In the genomic region with DNA sequence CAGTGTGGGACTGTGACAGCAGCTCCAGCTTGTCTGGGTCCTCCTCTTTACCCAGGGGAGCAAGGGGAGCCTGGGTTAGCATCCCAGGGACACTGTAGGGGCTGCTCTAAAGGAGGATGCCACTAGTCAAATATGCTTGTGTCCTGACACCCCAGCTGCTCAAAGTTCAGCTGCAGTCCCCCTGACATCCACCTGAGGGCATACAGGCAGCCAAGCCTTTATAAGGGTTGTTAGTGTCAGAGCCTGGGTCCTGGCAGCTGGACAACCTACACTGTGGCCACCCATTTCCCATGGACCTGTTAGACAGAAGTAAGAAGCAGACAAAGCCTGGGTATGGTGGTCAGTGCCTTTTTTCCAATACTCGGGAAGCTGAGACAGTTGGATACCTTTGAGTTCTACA, we compare ENCODE assay signal across 15 mouse cellular contexts. TPM values are rescaled to one million over a fixed set of nuclear protein-coding genes. Genes with fewer than 3 reads are reported as not detected.
A peak's percentile ranks its signal among the peaks of the same experiment; 100 is the strongest.
DNase-seq lines count a peak whose midpoint lies in the region; ATAC-seq and TF ChIP-seq lines count a peak whose summit lies in the region.
"Had no signal": no experiment of that assay in that cellular context is flagged by ENCODE, and none has a peak within 500 bp of the region (broad histone marks: within the 10 kb centered on the region; RNA-seq: fewer than 3 reads in every experiment).

No protein-coding gene starts in this region.

- no peak overlapping the region for H3K4me3 ChIP-seq in heart, postnatal 0 days (ENCODE audit: low read depth, low read length)
- H3K4me3 ChIP-seq in lung, embryonic 14.5 days (ENCODE audit: low read depth, low read length) = no peak overlapping the region
- H3K4me3 ChIP-seq in liver, postnatal 0 days (ENCODE audit: low read depth, low read length) = no peak overlapping the region
- no peak overlapping the region for H3K4me3 ChIP-seq in midbrain, embryonic 11.5 days (ENCODE audit: low read depth, low read length)
- H3K4me3 ChIP-seq: erythroblast, embryonic 14.5 days; myocyte had no signal

- H3K9me3 ChIP-seq in heart, postnatal 0 days (replicated peaks; ENCODE audit: control insufficient read depth, low read length) = no peaks in the 10 kb centered on the region
- no peaks in the 10 kb centered on the region for H3K9me3 ChIP-seq in lung, embryonic 14.5 days (ENCODE audit: low read depth, low read length)
- H3K9me3 ChIP-seq in liver, postnatal 0 days (ENCODE audit: low read length) = no peaks in the 10 kb centered on the region
- no peaks in the 10 kb centered on the region; the same call in 1 of the 2 replicates for H3K9me3 ChIP-seq in midbrain, embryonic 11.5 days (ENCODE audit: control insufficient read depth, low read length)

- TF ChIP-seq EP300 in heart, postnatal 0 days (IDR thresholded peaks at IDR 0.05; ENCODE audit: low read depth) = no peak
- TF ChIP-seq EP300 in liver, postnatal 0 days (IDR thresholded peaks at IDR 0.05; ENCODE audit: low read depth) = no peak

- H3K4me2 ChIP-seq in heart, postnatal 0 days (ENCODE audit: low read depth, low read length) = no peak overlapping the region
- no peak overlapping the region for H3K4me2 ChIP-seq in lung, embryonic 14.5 days
- H3K4me2 ChIP-seq in liver, postnatal 0 days (ENCODE audit: low read depth, low read length) = no peak overlapping the region
- H3K4me2 ChIP-seq in midbrain, embryonic 11.5 days = no peak overlapping the region

- DNase-seq in heart, postnatal 0 days (ENCODE audit: low spot score) = no peak
- DNase-seq in heart, adult 18-20 months = no peak
- no peak for DNase-seq in lung, embryonic 14.5 days
- no peak for DNase-seq in lung, postnatal 25 days (ENCODE audit: low spot score)
- DNase-seq in liver, postnatal 0 days = peak; percentile 28
- DNase-seq in midbrain, embryonic 11.5 days (ENCODE audit: low spot score, missing footprints) = no peak
- DNase-seq in urinary bladder, postnatal 25 days (ENCODE audit: low spot score) = no peak

- H3K9ac ChIP-seq in heart, postnatal 0 days (replicated peaks; ENCODE audit: low read depth, low read length) = no peak overlapping the region
- no peak overlapping the region for H3K9ac ChIP-seq in lung, embryonic 14.5 days
- H3K9ac ChIP-seq in liver, postnatal 0 days (replicated peaks) = no peak overlapping the region
- no peak overlapping the region for H3K9ac ChIP-seq in midbrain, embryonic 11.5 days (ENCODE audit: low read length)

- no peaks in the 10 kb centered on the region for H3K4me1 ChIP-seq in heart, postnatal 0 days (ENCODE audit: control insufficient read depth, insufficient read depth)
- H3K4me1 ChIP-seq in lung, embryonic 14.5 days (ENCODE audit: insufficient read depth) = no peaks in the 10 kb centered on the region
- no peaks in the 10 kb centered on the region for H3K4me1 ChIP-seq in liver, postnatal 0 days (ENCODE audit: insufficient read depth)
- no peaks in the 10 kb centered on the region for H3K4me1 ChIP-seq in midbrain, embryonic 11.5 days (ENCODE audit: control insufficient read depth, insufficient read depth, low read length)

- no peak for ATAC-seq in heart, postnatal 0 days (ENCODE audit: insufficient read depth, low read depth)
- no peak for ATAC-seq in lung, embryonic 14.5 days (ENCODE audit: insufficient read depth)
- 0 out of 2 replicates have a peak, but pooled peaks have one; percentile 50 for ATAC-seq in common myeloid progenitor, adult 5-6 weeks (replicated peaks; ENCODE audit: low read depth, poor library complexity, severe bottlenecking)
- ATAC-seq in liver, postnatal 0 days = no peak
- ATAC-seq in midbrain, embryonic 11.5 days (ENCODE audit: low FRiP score) = no peak

- no peak overlapping the region for H3K27ac ChIP-seq in heart, postnatal 0 days (ENCODE audit: low read depth)
- no peak overlapping the region for H3K27ac ChIP-seq in lung, embryonic 14.5 days (ENCODE audit: low read depth)
- no peak overlapping the region for H3K27ac ChIP-seq in liver, postnatal 0 days (ENCODE audit: low read depth)
- H3K27ac ChIP-seq in midbrain, embryonic 11.5 days (ENCODE audit: low read depth, low read length) = no peak overlapping the region

- H3K36me3 ChIP-seq in heart, postnatal 0 days (replicated peaks; ENCODE audit: control insufficient read depth, insufficient read depth, low read length) = no peaks in the 10 kb centered on the region
- no peaks in the 10 kb centered on the region for H3K36me3 ChIP-seq in lung, embryonic 14.5 days (ENCODE audit: insufficient read depth)
- no peaks in the 10 kb centered on the region for H3K36me3 ChIP-seq in liver, postnatal 0 days (replicated peaks; ENCODE audit: insufficient read depth, low read length)
- H3K36me3 ChIP-seq in midbrain, embryonic 11.5 days (ENCODE audit: control insufficient read depth, insufficient read depth, low read length) = no peaks in the 10 kb centered on the region

- no peaks in the 10 kb centered on the region for H3K27me3 ChIP-seq in heart, postnatal 0 days (ENCODE audit: control insufficient read depth, insufficient read depth, low read length)
- no peaks in the 10 kb centered on the region for H3K27me3 ChIP-seq in lung, embryonic 14.5 days (ENCODE audit: insufficient read depth, low read length)
- no peaks in the 10 kb centered on the region for H3K27me3 ChIP-seq in liver, postnatal 0 days (ENCODE audit: insufficient read depth, low read length)
- no peaks in the 10 kb centered on the region for H3K27me3 ChIP-seq in midbrain, embryonic 11.5 days (ENCODE audit: control insufficient read depth, insufficient read depth, low read length)

- TF ChIP-seq CTCF in heart, postnatal 0 days (IDR thresholded peaks at IDR 0.05; ENCODE audit: low read depth) = peak; percentile 25
- 0 out of 2 replicates have a peak, but pooled peaks have one; percentile 8 for TF ChIP-seq CTCF in lung, embryonic 14.5 days (IDR thresholded peaks at IDR 0.05; ENCODE audit: low read depth)
- TF ChIP-seq CTCF in liver, postnatal 0 days (IDR thresholded peaks at IDR 0.05; ENCODE audit: low read depth) = peak; percentile 52

- WGBS in heart, postnatal 0 days = 81% methylated on average over 1 of the region's 1 CpGs
- WGBS in lung, embryonic 14.5 days = 83% methylated on average over 1 of the region's 1 CpGs
- 68% methylated on average over 1 of the region's 1 CpGs for WGBS in liver, postnatal 0 days (ENCODE audit: insufficient replicate concordance)
- WGBS in midbrain, embryonic 11.5 days = 79% methylated on average over 1 of the region's 1 CpGs

RNA-seq across cellular contexts. Expression of gene 1700001J03Rik, which starts 3.0 kb away (rescaled TPM):
- not detected in 2 replicates for total RNA-seq in heart, postnatal 0 days (2014; rRNA removed; ENCODE audit: low replicate concordance)
- not detected in 2 replicates for polyA plus RNA-seq in heart, postnatal 0 days (2015; fragmentation: Nextera tagmentation; extraction: Ambion mirVana)
- total RNA-seq in heart, adult 18-20 months (2021) = not detected
- polyA plus RNA-seq in lung, embryonic 14.5 days (2014; fragmentation: Nextera tagmentation; extraction: Ambion mirVana) = not detected in 2 replicates
- not detected in 2 replicates for total RNA-seq in common myeloid progenitor, adult 5-6 weeks (2017)
- polyA plus RNA-seq in liver, postnatal 0 days (2015; fragmentation: Nextera tagmentation; extraction: Ambion mirVana) = not detected in 2 replicates
- not detected in 2 replicates for polyA plus RNA-seq in midbrain, embryonic 11.5 days (2014; fragmentation: Nextera tagmentation; extraction: Ambion mirVana)
- polyA plus RNA-seq: C2C12; erythroblast, embryonic 14.5 days; myocyte had no signal

RNA-seq across cellular contexts. Expression of gene Gm6309, which starts 17.6 kb away (rescaled TPM):
- total RNA-seq in heart, postnatal 0 days (2014; rRNA removed; ENCODE audit: low replicate concordance) = not detected in 2 replicates
- not detected in 2 replicates for polyA plus RNA-seq in heart, postnatal 0 days (2015; fragmentation: Nextera tagmentation; extraction: Ambion mirVana)
- not detected for total RNA-seq in heart, adult 18-20 months (2021)
- not detected in 2 replicates for polyA plus RNA-seq in lung, embryonic 14.5 days (2014; fragmentation: Nextera tagmentation; extraction: Ambion mirVana)
- total RNA-seq in common myeloid progenitor, adult 5-6 weeks (2017) = not detected in 2 replicates
- not detected in 2 replicates for polyA plus RNA-seq in liver, postnatal 0 days (2015; fragmentation: Nextera tagmentation; extraction: Ambion mirVana)
- not detected in 2 replicates for polyA plus RNA-seq in midbrain, embryonic 11.5 days (2014; fragmentation: Nextera tagmentation; extraction: Ambion mirVana)
- total RNA-seq: adrenal gland, postnatal 4 days; heart, postnatal 10 days; layer of hippocampus, postnatal 14 days; left cerebral cortex, postnatal 4 days had no signal
- polyA plus RNA-seq: C2C12; erythroblast, embryonic 14.5 days; myocyte had no signal

RNA-seq across cellular contexts. Expression of gene Gm5565, which starts 27.8 kb away (rescaled TPM):
- total RNA-seq in heart, postnatal 0 days (2014; rRNA removed; ENCODE audit: low replicate concordance) = not detected in 2 replicates
- polyA plus RNA-seq in heart, postnatal 0 days (2015; fragmentation: Nextera tagmentation; extraction: Ambion mirVana) = not detected in 2 replicates
- not detected for total RNA-seq in heart, adult 18-20 months (2021)
- polyA plus RNA-seq in lung, embryonic 14.5 days (2014; fragmentation: Nextera tagmentation; extraction: Ambion mirVana) = not detected in 2 replicates
- total RNA-seq in common myeloid progenitor, adult 5-6 weeks (2017) = not detected in 2 replicates
- not detected in 2 replicates for polyA plus RNA-seq in liver, postnatal 0 days (2015; fragmentation: Nextera tagmentation; extraction: Ambion mirVana)
- polyA plus RNA-seq in midbrain, embryonic 11.5 days (2014; fragmentation: Nextera tagmentation; extraction: Ambion mirVana) = not detected in 2 replicates
- total RNA-seq: adrenal gland, postnatal 4 days; heart, postnatal 10 days; layer of hippocampus, postnatal 14 days; left cerebral cortex, postnatal 4 days had no signal
- polyA plus RNA-seq: C2C12; erythroblast, embryonic 14.5 days; myocyte had no signal

RNA-seq across cellular contexts. Expression of gene Rnf6, which starts 33.2 kb away (rescaled TPM):
- total RNA-seq in heart, postnatal 0 days (2014; rRNA removed; ENCODE audit: low replicate concordance) = 31.1 and 36.3 TPM in 2 replicates
- 38.5 and 41.4 TPM in 2 replicates for polyA plus RNA-seq in heart, postnatal 0 days (2015; fragmentation: Nextera tagmentation; extraction: Ambion mirVana)
- total RNA-seq in heart, adult 18-20 months (2021) = 10 to 100 TPM; 43.3 to 44.1 TPM
- polyA plus RNA-seq in lung, embryonic 14.5 days (2014; fragmentation: Nextera tagmentation; extraction: Ambion mirVana) = 32.7 and 34.7 TPM in 2 replicates
- 44.5 and 52.1 TPM in 2 replicates for total RNA-seq in common myeloid progenitor, adult 5-6 weeks (2017)
- 21.4 and 21.9 TPM in 2 replicates for polyA plus RNA-seq in liver, postnatal 0 days (2015; fragmentation: Nextera tagmentation; extraction: Ambion mirVana)
- 21.9 and 24.2 TPM in 2 replicates for polyA plus RNA-seq in midbrain, embryonic 11.5 days (2014; fragmentation: Nextera tagmentation; extraction: Ambion mirVana)

RNA-seq across cellular contexts. Expression of gene Cdk8, which starts 42.9 kb away (rescaled TPM):
- total RNA-seq in heart, postnatal 0 days (2014; rRNA removed; ENCODE audit: low replicate concordance) = 23.6 and 32.7 TPM in 2 replicates
- polyA plus RNA-seq in heart, postnatal 0 days (2015; fragmentation: Nextera tagmentation; extraction: Ambion mirVana) = 5.9 and 6.2 TPM in 2 replicates
- 10 to 100 TPM; 17.4 to 19.4 TPM for total RNA-seq in heart, adult 18-20 months (2021)
- 28.4 and 29.8 TPM in 2 replicates for polyA plus RNA-seq in lung, embryonic 14.5 days (2014; fragmentation: Nextera tagmentation; extraction: Ambion mirVana)
- 44.0 and 46.9 TPM in 2 replicates for total RNA-seq in common myeloid progenitor, adult 5-6 weeks (2017)
- polyA plus RNA-seq in liver, postnatal 0 days (2015; fragmentation: Nextera tagmentation; extraction: Ambion mirVana) = 11.4 and 12.0 TPM in 2 replicates
- 39.2 and 40.8 TPM in 2 replicates for polyA plus RNA-seq in midbrain, embryonic 11.5 days (2014; fragmentation: Nextera tagmentation; extraction: Ambion mirVana)
